Mouse (Mus musculus) brain, embryonic 14.5 days (tissue): Measurements from ENCODE around the gene Fam120b.
A peak's percentile ranks its signal among the peaks of the same experiment; 100 is the strongest.

ENCODE experiments used
- CTCF ChIP-seq: fragments of 200-500 bp; IDR thresholded peaks from 2 replicates; pipeline ENCODE4 v1.5.1; 2012; ENCODE audit warnings: inconsistent platforms, mild to moderate bottlenecking, moderate library complexity, borderline replicate concordance; ENCODE audit not compliant: insufficient read depth, insufficient read length; ENCODE audit errors: extremely low read depth
- POLR2A ChIP-seq: fragments of 200-500 bp; IDR thresholded peaks from 2 replicates; pipeline ENCODE4 v1.6.1; 2012; ENCODE audit warnings: mild to moderate bottlenecking, inconsistent platforms, borderline replicate concordance; ENCODE audit not compliant: poor library complexity, insufficient read depth, insufficient read length, severe bottlenecking; ENCODE audit errors: extremely low read depth

- TF ChIP-seq CTCF (peak; percentile 12; the same call in 1 of the 2 replicates), POLR2A (no peak)
These were observed 23.5 kb downstream of the Fam120b start for GRCm38 (mm10) chr17:15419534-15419933.
